Mouse (Mus musculus) v-Abl transformed pro-B cells (cell line): ENCODE data around the gene Pcnx2.

Experiments
- in situ Hi-C, 2 experiments: fragments of 400-800 bp; cut with MboI; formaldehyde crosslinking; loops; one replicate each; pipeline ENCODE4 v1.15.1; 2025; ENCODE audit not compliant: unreplicated experiment in 2 of 2

The Pcnx2 gene

GRCm38 (mm10) chr8:125901167-125901566 is 3.0 kb upstream of the Pcnx2 start:
- in situ Hi-C loops = no loop called here

- in situ Hi-C loops = no loop called here
Measured at GRCm38 (mm10) chr8:125898899-125899298, 782 bp upstream of the Pcnx2 start.

GRCm38 (mm10) chr8:125897388-125897787 is 729 bp downstream of the Pcnx2 start:
- in situ Hi-C loops = no loop called here

- in situ Hi-C loops = no loop called here
Measured at GRCm38 (mm10) chr8:125889920-125890319, 8.2 kb downstream of the Pcnx2 start.

- in situ Hi-C loops = no loop called here
Measured at GRCm38 (mm10) chr8:125887549-125887948, 10.6 kb downstream of the Pcnx2 start.

GRCm38 (mm10) chr8:125880447-125880846 is 17.7 kb downstream of the Pcnx2 start:
- in situ Hi-C loops = no loop called here

GRCm38 (mm10) chr8:125873250-125873534 is 24.9 kb downstream of the Pcnx2 start:
- in situ Hi-C loops = loop anchor here in 1 of 2 experiments (5.0 kb wide), 1 partner anchor 691 kb away; no protein-coding TSS in a partner anchor

- in situ Hi-C loops = loop anchor here in 1 of 2 experiments (5.0 kb wide), 1 partner anchor 690 kb away; no protein-coding TSS in a partner anchor
Measured at GRCm38 (mm10) chr8:125872501-125873249, 25.4 kb downstream of the Pcnx2 start.

GRCm38 (mm10) chr8:125870821-125871321 is 27.2 kb downstream of the Pcnx2 start:
- in situ Hi-C loops = loop anchor here in 1 of 2 experiments (5.0 kb wide), 1 partner anchor 689 kb away; no protein-coding TSS in a partner anchor

GRCm38 (mm10) chr8:125870179-125870702 is 27.9 kb downstream of the Pcnx2 start:
- in situ Hi-C loops = loop anchor here in 1 of 2 experiments (5.0 kb wide), 1 partner anchor 688 kb away; no protein-coding TSS in a partner anchor

GRCm38 (mm10) chr8:125869739-125870138 is 28.4 kb downstream of the Pcnx2 start:
- in situ Hi-C loops = loop anchor here (5.0 to 10.0 kb wide), 5 partner anchors 285 to 805 kb away; no protein-coding TSS in a partner anchor

GRCm38 (mm10) chr8:125868552-125868951 is 29.6 kb downstream of the Pcnx2 start:
- in situ Hi-C loops = loop anchor here (5.0 to 10.0 kb wide), 4 partner anchors 284 to 804 kb away; no protein-coding TSS in a partner anchor

- in situ Hi-C loops = loop anchor here (5.0 to 10.0 kb wide), 4 partner anchors 281 to 801 kb away; no protein-coding TSS in a partner anchor
Measured at GRCm38 (mm10) chr8:125866125-125866524, 32.0 kb downstream of the Pcnx2 start.

GRCm38 (mm10) chr8:125857251-125857650 is 40.9 kb downstream of the Pcnx2 start:
- in situ Hi-C loops = no loop called here

- in situ Hi-C loops = no loop called here
Measured at GRCm38 (mm10) chr8:125856160-125856559, 42.0 kb downstream of the Pcnx2 start.

GRCm38 (mm10) chr8:125854379-125854778 is 43.7 kb downstream of the Pcnx2 start:
- in situ Hi-C loops = no loop called here

GRCm38 (mm10) chr8:125853300-125853699 is 44.8 kb downstream of the Pcnx2 start:
- in situ Hi-C loops = no loop called here

- in situ Hi-C loops = no loop called here
Measured at GRCm38 (mm10) chr8:125849181-125849580, 48.9 kb downstream of the Pcnx2 start.

- in situ Hi-C loops = no loop called here
Measured at GRCm38 (mm10) chr8:125847842-125848241, 50.3 kb downstream of the Pcnx2 start.

GRCm38 (mm10) chr8:125845281-125845680 is 52.8 kb downstream of the Pcnx2 start:
- in situ Hi-C loops = no loop called here

GRCm38 (mm10) chr8:125843122-125843836 is 54.8 kb downstream of the Pcnx2 start:
- in situ Hi-C loops = no loop called here
